In genomic region chr12:51347988-51348697, GRCm38 (mm10) we compare ENCODE assay signal across 7 mouse cellular contexts. TPM values are rescaled to one million over a fixed set of nuclear protein-coding genes. Genes with fewer than 3 reads are reported as not detected.
DNase-seq lines count a peak whose midpoint lies in the region; ATAC-seq and TF ChIP-seq lines count a peak whose summit lies in the region.

Gene G2e3, plus strand, starts transcription at chr12:51348061.

- no peak for TF ChIP-seq CTCF in intestine, postnatal 0 days (IDR thresholded peaks at IDR 0.05; ENCODE audit: low read depth)
- no peak for TF ChIP-seq CTCF in small intestine, adult 2 months (IDR thresholded peaks at IDR 0.05; ENCODE audit: extremely low read depth, insufficient read length, insufficient replicate concordance, low read depth, low read length)

- WGBS in embryonic facial prominence, embryonic 10.5 days: under 1% methylated on average over 70 of the region's 70 CpGs
- WGBS in intestine, postnatal 0 days: under 1% methylated on average over 70 of the region's 70 CpGs
- WGBS in midbrain, embryonic 12.5 days: under 1% methylated on average over 70 of the region's 70 CpGs
- WGBS in small intestine, adult 2 months: 1% methylated on average over 70 of the region's 70 CpGs

- no peaks in the 10 kb centered on the region for H3K27me3 ChIP-seq in embryonic facial prominence, embryonic 10.5 days (replicated peaks; ENCODE audit: low read depth, poor library complexity, severe bottlenecking)
- H3K27me3 ChIP-seq in intestine, postnatal 0 days (replicated peaks; ENCODE audit: control insufficient read depth, insufficient read depth, low read length): no peaks in the 10 kb centered on the region
- H3K27me3 ChIP-seq in midbrain, embryonic 12.5 days: no peaks in the 10 kb centered on the region
- no peaks in the 10 kb centered on the region for H3K27me3 ChIP-seq in small intestine, adult 2 months (ENCODE audit: control insufficient read depth, insufficient read depth, low read length)

- peak; percentile 95 for ATAC-seq in intestine, postnatal 0 days
- peak; percentile 97 for ATAC-seq in midbrain, embryonic 12.5 days (ENCODE audit: low FRiP score, low read depth)

- H3K9me3 ChIP-seq in embryonic facial prominence, embryonic 10.5 days: no peaks in the 10 kb centered on the region
- no peaks in the 10 kb centered on the region for H3K9me3 ChIP-seq in intestine, postnatal 0 days (ENCODE audit: control insufficient read depth)
- no peaks in the 10 kb centered on the region for H3K9me3 ChIP-seq in midbrain, embryonic 12.5 days

- intact Hi-C loops in left cerebral cortex, postnatal 4 days (cut with DNase I): no loop called here

- peaks cover 28% of the 10 kb centered on the region for H3K36me3 ChIP-seq in embryonic facial prominence, embryonic 10.5 days (replicated peaks)
- peaks cover 7% of the 10 kb centered on the region for H3K36me3 ChIP-seq in intestine, postnatal 0 days (ENCODE audit: control insufficient read depth, insufficient read depth)
- peaks cover 14% of the 10 kb centered on the region for H3K36me3 ChIP-seq in midbrain, embryonic 12.5 days
- peaks cover 5% of the 10 kb centered on the region for H3K36me3 ChIP-seq in small intestine, adult 2 months (ENCODE audit: control insufficient read depth, insufficient read depth, low read length)

- peak; percentile 93 for DNase-seq in adrenal gland, postnatal 10 days
- DNase-seq in embryonic facial prominence, embryonic 10.5 days (ENCODE audit: low spot score): peak; percentile 97
- DNase-seq in gonadal fat pad, adult 2 months (ENCODE audit: low read depth): peak; percentile 45
- DNase-seq in left cerebral cortex, postnatal 4 days: peak; percentile 93

- peaks cover 19% of the 10 kb centered on the region for H3K4me1 ChIP-seq in embryonic facial prominence, embryonic 10.5 days
- no peaks in the 10 kb centered on the region for H3K4me1 ChIP-seq in intestine, postnatal 0 days (replicated peaks; ENCODE audit: control insufficient read depth, insufficient read depth, low read length)
- peaks cover 13% of the 10 kb centered on the region for H3K4me1 ChIP-seq in midbrain, embryonic 12.5 days
- H3K4me1 ChIP-seq in small intestine, adult 2 months (ENCODE audit: control insufficient read depth, insufficient read depth, insufficient read length, low read length): no peaks in the 10 kb centered on the region

- peak within 1 kb of the TSS; percentile 72 for H3K9ac ChIP-seq in intestine, postnatal 0 days (ENCODE audit: low read depth, low read length)
- H3K9ac ChIP-seq in midbrain, embryonic 12.5 days (replicated peaks): peak within 1 kb of the TSS; percentile 83

- peak within 1 kb of the TSS; percentile 75 for H3K4me2 ChIP-seq in intestine, postnatal 0 days (replicated peaks; ENCODE audit: low read depth)
- H3K4me2 ChIP-seq in midbrain, embryonic 12.5 days (replicated peaks): peak within 1 kb of the TSS; percentile 67

- H3K4me3 ChIP-seq in embryonic facial prominence, embryonic 10.5 days: peak within 1 kb of the TSS; percentile 81
- peak within 1 kb of the TSS; percentile 91 for H3K4me3 ChIP-seq in intestine, postnatal 0 days (ENCODE audit: low read depth, low read length)
- H3K4me3 ChIP-seq in midbrain, embryonic 12.5 days: peak within 1 kb of the TSS; percentile 83
- H3K4me3 ChIP-seq in small intestine, adult 2 months (ENCODE audit: low read depth, low read length): peak within 1 kb of the TSS; percentile 94

- peak; percentile 68 for TF ChIP-seq POLR2A in small intestine, adult 2 months (IDR thresholded peaks at IDR 0.05; ENCODE audit: low read depth, low read length)

- peak within 1 kb of the TSS; percentile 98 for H3K27ac ChIP-seq in embryonic facial prominence, embryonic 10.5 days (replicated peaks)
- H3K27ac ChIP-seq in intestine, postnatal 0 days (ENCODE audit: low read depth, low read length): peak within 1 kb of the TSS; percentile 78
- H3K27ac ChIP-seq in midbrain, embryonic 12.5 days (replicated peaks): peak within 1 kb of the TSS; percentile 97
- H3K27ac ChIP-seq in small intestine, adult 2 months (ENCODE audit: insufficient read depth, low read depth, low read length): peak within 1 kb of the TSS; percentile 75

RNA-seq across cellular contexts. Expression of gene G2e3, which starts in this region (rescaled TPM):
- total RNA-seq in adrenal gland, postnatal 10 days (2021): 10 to 100 TPM; 10.7 to 13.8 TPM
- 45.4 and 48.4 TPM in 2 replicates for polyA plus RNA-seq in embryonic facial prominence, embryonic 10.5 days (2016; fragmentation: Nextera tagmentation; extraction: Ambion mirVana)
- polyA plus RNA-seq in gonadal fat pad, adult 2 months (2012; rRNA removed): 1.9 and 2.2 TPM in 2 replicates
- polyA plus RNA-seq in intestine, postnatal 0 days (2015; fragmentation: Nextera tagmentation; extraction: Ambion mirVana): 7.4 and 7.5 TPM in 2 replicates
- 10 to 100 TPM; 23.1 to 23.9 TPM for total RNA-seq in left cerebral cortex, postnatal 4 days (2021)
- 47.7 and 47.8 TPM in 2 replicates for polyA plus RNA-seq in midbrain, embryonic 12.5 days (2016; fragmentation: Nextera tagmentation; extraction: Ambion mirVana)
- polyA plus RNA-seq in small intestine, adult 2 months (2012; rRNA removed): 0.06 and 0.24 TPM in 2 replicates

Comparison
In these comparisons a context has a peak if more than half of its experiments do, and no peak if none do; other contexts are left out.
1. Peak in every context shown above with its lines: DNase-seq, ATAC-seq, H3K4me3 ChIP-seq and H3K27ac ChIP-seq.
2. DNase-seq: peak in every context shown above with its lines; median percentile 97 in embryonic facial prominence, embryonic 10.5 days; 93 in adrenal gland, postnatal 10 days; 93 in left cerebral cortex, postnatal 4 days; 45 in gonadal fat pad, adult 2 months.